Mouse (Mus musculus): ENCODE results near the gene Hao1.

GRCm38 (mm10) chr2:134528122-134528810 is 25.9 kb downstream of the Hao1 start:
- TF ChIP-seq CTCF (IDR thresholded peaks at IDR 0.05; ENCODE audit: low read depth, low read length) (no peak), TAL1 (conservative IDR thresholded peaks at IDR 0.05; ENCODE audit: low read depth, low read length) (no peak), GATA1 (IDR thresholded peaks at IDR 0.05; ENCODE audit: borderline replicate concordance, low read length) (no peak)

Measured in G1E (cell line).